Mouse (Mus musculus) left cerebral cortex, postnatal 14 days (tissue): ENCODE measurements around the gene Trafd1. TPM values are rescaled to one million over a fixed set of nuclear protein-coding genes. Genes with fewer than 3 reads are reported as not detected.

ENCODE experiments used
- DNase-seq, 2 experiments: peaks; one replicate each; pipeline ENCODE4 v3.0.0; 2021 to 2022; ENCODE audit warnings: low spot score in 2 of 2, mixed read lengths in 1 of 2
- intact Hi-C: fragments of 180-260 bp; cut with DNase I; formaldehyde crosslinking; loops from one replicate; pipeline ENCODE4 v1.15.1; 2025
- total RNA-seq, 2 experiments: library from RNA; stranded (reverse); gene quantifications; 2 replicates each; pipeline ENCODE4 v1.2.3; 2021

The Trafd1 gene
- total RNA-seq, 2 experiments from 2014 or later, result 90.1 to 95.7 TPM

GRCm38 (mm10) chr5:121387126-121387525 lies 1.7 kb upstream of the Trafd1 start:
- intact Hi-C loops, result no loop called here

DNA sequence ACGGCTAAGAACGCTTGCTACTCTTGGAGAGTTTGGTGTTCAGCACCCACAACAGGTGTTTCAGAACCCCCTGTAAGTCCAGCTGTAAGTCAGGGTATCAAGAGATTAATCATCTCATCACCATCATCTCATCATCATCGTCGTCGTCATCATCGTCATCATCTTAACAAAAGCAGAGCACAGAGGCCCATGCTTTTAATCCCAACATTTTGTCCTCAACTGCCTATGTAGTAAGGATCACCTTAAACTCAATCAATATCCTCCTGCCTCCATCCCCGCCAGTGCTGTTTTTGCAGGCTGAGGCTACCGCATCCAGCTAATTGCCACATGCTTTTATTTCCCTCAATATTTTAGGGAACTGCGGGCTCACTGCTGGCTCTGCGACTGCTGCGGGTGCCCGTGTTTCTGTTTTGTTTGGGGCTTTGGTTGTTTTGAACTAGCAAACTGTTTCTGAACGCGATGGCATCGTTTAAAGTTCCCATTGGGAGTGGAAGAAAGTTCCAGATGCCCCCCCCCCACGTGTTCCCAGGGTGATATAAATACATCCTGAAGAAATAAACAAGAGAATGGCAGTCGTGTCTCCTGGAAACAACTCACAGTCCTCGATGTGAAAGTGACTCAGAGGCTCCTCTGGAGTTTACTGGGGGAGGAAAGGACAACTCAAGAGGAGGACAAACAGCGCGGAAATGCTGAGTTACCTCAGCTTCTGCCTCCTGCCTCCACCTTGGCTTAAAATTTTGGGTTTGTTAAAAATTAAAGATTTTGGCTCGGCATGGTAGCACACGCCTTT lies 883 bp upstream of the Trafd1 start:
- peak; percentile 46 to 75 for DNase-seq
- intact Hi-C loops, result no loop called here

More at GRCm38 (mm10) chr5:121387126-121387525, 1.7 kb upstream of the Trafd1 start:
- DNase-seq, result no peak

GRCm38 (mm10) chr5:121384757-121385460 lies 523 bp downstream of the Trafd1 start:
- intact Hi-C loops, result no loop called here
- DNase-seq, result peak in 1 of 2 experiments; percentile 44

- intact Hi-C loops, result no loop called here
These were observed 1.3 kb downstream of the Trafd1 start for GRCm38 (mm10) chr5:121383857-121384756.

DNA sequence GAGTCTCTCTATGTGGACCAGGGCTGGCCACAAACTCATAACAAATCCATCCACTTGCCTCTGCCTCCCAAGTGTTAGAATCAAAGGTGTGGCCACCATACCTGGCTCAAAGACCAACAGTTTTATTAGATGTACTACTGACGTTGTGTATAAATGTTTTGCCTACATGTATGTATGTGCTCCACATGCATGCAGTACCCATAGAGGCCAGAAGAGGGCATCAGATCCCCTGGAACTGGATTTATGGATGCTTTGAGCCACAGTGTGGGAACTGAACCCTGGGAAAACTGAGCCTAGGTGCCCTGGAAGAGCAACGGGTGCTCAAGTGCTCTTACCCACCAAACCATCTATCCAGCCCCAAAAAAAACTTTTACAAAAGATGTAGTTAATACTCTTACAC lies 4.7 kb downstream of the Trafd1 start:
- DNase-seq, result no peak
- intact Hi-C loops, result no loop called here

More at GRCm38 (mm10) chr5:121383857-121384756, 1.3 kb downstream of the Trafd1 start:
- no peak for DNase-seq

- no peak for DNase-seq
- intact Hi-C loops, result loop anchor here (5.0 kb wide), 1 partner anchor 161 kb away; no protein-coding TSS in a partner anchor
These were observed 6.7 kb downstream of the Trafd1 start for GRCm38 (mm10) chr5:121378678-121379256.

- DNase-seq, result peak in 1 of 2 experiments; percentile 51
- intact Hi-C loops, result loop anchor here (5.0 kb wide), 1 partner anchor 160 kb away; no protein-coding TSS in a partner anchor
These were observed 8.5 kb downstream of the Trafd1 start for GRCm38 (mm10) chr5:121376972-121377371.

DNA sequence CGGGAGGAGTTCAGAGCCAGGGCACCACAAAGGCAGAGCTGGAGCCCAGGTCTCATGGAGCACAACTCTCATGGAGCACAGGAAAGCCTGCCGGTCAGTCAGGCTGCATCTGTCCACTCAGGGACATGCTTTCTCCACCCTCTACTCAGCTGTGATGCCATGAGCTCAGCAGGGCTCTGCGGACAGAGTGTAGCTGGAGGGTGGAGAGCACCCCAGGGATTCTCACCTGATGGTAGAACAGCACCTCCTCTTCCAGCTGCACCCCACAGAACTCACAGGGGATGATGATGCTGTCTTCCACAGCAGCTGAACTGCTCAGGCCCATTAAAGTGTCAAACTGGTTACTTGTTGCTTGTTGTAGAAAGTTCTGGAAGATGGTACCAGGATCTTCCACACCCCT lies 10.6 kb downstream of the Trafd1 start:
- intact Hi-C loops, result loop anchor here (5.0 kb wide), 1 partner anchor 157 kb away; no protein-coding TSS in a partner anchor
- no peak for DNase-seq

DNA sequence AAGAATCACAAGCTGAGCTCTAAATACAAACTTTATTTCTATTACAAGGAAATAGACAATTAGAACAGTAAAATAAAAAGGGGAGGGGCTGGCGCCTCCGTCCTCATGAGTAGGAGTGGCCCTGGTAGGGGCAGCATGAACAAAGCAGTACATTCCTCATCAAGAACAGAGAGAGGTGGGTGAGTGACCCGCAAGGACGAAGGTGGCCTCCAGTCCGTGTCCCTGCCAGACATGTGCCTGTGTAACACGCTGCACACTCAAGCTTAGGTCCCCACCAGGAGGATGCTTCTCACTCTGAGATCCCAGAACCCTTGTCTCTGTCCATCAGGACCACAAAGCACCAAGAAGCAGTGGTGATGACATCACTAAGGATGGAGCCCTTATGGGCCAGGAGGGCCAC lies 13.7 kb downstream of the Trafd1 start:
- DNase-seq, result no peak
- intact Hi-C loops, result no loop called here

DNA sequence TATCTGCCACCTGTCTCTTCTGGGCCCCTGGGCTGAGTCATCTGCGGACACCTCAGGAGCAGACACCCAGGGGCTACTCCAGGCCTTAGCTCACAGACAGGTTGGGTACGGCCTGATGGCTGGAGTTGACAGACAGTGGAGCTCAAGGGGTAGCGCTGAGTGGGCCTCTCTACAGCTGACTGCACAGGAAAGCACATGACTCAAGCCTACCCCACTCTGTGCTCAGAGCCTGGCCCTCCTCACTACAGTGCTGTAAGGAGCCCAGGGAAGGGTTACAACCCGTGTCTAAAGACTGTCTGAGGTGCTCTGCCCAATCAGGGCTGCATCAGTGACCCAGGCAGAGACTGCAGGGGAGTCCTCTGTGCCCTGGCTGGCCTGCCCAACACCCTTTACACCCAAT lies 18.2 kb downstream of the Trafd1 start:
- intact Hi-C loops, result no loop called here
- DNase-seq, result no peak

- intact Hi-C loops, result no loop called here
- DNase-seq, result no peak
These were observed 18.8 kb downstream of the Trafd1 start for GRCm38 (mm10) chr5:121366449-121367225.

DNA sequence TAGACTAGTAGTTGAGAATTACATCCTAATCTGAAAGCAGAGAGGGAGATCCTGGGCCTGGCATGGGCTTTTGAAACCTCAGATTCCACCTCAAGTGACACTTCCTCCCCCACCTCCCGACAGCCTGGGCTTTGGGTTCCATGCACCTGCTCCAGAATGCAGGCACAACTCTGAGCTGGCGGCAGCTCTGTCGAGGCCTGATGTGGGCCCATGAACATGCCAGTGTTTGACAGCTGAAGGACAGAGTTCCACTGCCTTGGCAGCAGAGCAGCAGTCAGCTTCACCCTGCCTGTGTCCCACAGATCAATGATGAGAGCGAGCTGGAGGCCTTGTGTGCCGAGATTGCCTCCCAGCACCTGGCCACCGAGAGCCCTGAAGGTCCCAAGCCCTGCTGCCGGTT lies 22.0 kb downstream of the Trafd1 start:
- DNase-seq, result no peak
- intact Hi-C loops, result loop anchor here (5.0 kb wide), 1 partner anchor 51 kb away; no protein-coding TSS in a partner anchor

DNA sequence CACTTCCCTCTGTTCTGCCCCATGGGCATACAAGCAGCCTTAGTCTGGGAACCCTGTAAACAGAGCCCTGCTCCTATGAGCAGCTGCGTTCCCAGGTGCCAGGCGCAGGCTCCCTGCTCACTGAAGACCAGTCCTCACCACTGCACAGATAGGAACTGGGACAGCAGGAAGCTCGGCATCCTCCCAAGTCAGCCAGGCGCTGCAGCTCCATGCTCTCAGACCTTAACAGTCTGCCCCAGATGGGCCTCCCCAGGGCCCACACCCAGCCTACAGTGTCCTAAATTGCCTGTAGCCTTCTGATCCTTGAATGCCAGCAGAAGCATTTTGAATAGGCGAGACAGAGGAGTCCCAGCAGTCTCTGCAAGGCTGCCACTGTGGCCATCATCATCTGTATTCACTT lies 23.7 kb downstream of the Trafd1 start:
- DNase-seq, result no peak
- intact Hi-C loops, result loop anchor here (5.0 kb wide), 1 partner anchor 49 kb away; no protein-coding TSS in a partner anchor

DNA sequence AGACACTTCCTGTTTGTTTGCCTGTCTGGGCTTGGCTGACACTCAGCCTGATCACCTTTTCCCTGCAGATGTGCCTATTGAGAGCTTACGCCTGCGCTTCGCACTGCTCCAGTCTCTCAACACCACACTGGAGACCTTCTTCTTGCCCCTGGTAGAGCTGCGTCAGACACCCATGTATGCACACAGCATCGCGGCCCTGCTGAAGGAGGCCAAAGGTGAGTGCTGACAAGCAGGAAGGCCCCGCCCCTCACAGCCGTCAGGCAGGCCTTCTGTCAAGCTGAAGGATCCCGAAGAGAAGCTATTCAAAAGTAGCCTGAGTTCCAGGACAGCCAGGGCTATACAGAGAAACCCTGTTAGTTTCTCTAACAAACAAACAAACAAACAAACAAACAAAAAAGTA lies 26.2 kb downstream of the Trafd1 start:
- intact Hi-C loops, result no loop called here
- DNase-seq, result no peak

DNA sequence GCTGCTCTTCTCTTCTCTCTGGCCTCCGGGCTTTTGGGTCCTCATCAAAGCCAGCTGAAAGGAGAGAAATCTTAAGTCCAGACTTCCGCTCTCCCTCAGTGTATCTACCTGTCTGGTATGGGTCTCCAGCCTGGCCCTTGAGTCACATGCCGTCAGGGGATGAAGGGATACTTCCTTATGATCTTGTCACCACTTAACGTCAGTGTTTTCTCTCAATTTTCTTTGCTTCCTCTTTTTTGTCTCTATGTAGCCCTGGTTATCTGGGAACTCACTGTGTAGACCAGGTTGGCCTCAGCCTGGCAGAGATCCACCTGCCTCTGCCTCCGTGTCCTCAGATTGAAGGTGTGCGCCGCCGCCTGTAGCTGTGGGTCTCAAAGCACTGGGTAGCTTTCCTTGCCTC lies 41.4 kb downstream of the Trafd1 start:
- intact Hi-C loops, result no loop called here
- no peak for DNase-seq

- DNase-seq, result no peak
- intact Hi-C loops, result no loop called here
These were observed 42.9 kb downstream of the Trafd1 start for GRCm38 (mm10) chr5:121342490-121342889.

GRCm38 (mm10) chr5:121340965-121341473 lies 44.4 kb downstream of the Trafd1 start:
- DNase-seq, result no peak
- intact Hi-C loops, result no loop called here
